ENCODE assay signal across 14 mouse cellular contexts in genomic region chrX:53599993-53600392, GRCm38 (mm10). TPM values are rescaled to one million over a fixed set of nuclear protein-coding genes. Genes with fewer than 3 reads are reported as not detected.
DNase-seq lines count a peak whose midpoint lies in the region; ATAC-seq and TF ChIP-seq lines count a peak whose summit lies in the region.
"Not testable (repeated sequence)": the region's sequence is repeated elsewhere in the genome, so short reads cannot be mapped to it uniquely, and the experiment has no call there.
"Had no signal": no experiment of that assay in that cellular context is flagged by ENCODE, and none has a peak within 500 bp of the region (broad histone marks: within the 10 kb centered on the region; RNA-seq: fewer than 3 reads in every experiment).

No protein-coding gene starts in this region.

- not testable (repeated sequence) for H3K9me3 ChIP-seq in liver, postnatal 0 days (ENCODE audit: low read length)

- not testable (repeated sequence) for H3K4me1 ChIP-seq in liver, postnatal 0 days (ENCODE audit: insufficient read depth)

- H3K27me3 ChIP-seq in liver, postnatal 0 days (ENCODE audit: insufficient read depth, low read length) = not testable (repeated sequence)

- not testable (repeated sequence) for H3K9ac ChIP-seq in liver, postnatal 0 days (replicated peaks)

- not testable (repeated sequence) for H3K4me2 ChIP-seq in liver, postnatal 0 days (ENCODE audit: low read depth, low read length)

- not testable (repeated sequence) for H3K4me3 ChIP-seq in liver, postnatal 0 days (ENCODE audit: low read depth, low read length)

- not testable (repeated sequence) for H3K27ac ChIP-seq in liver, postnatal 0 days (ENCODE audit: low read depth)

- not testable (repeated sequence) for H3K36me3 ChIP-seq in liver, postnatal 0 days (replicated peaks; ENCODE audit: insufficient read depth, low read length)

- TF ChIP-seq CTCF in liver, postnatal 0 days (IDR thresholded peaks at IDR 0.05; ENCODE audit: low read depth) = peak; percentile 52

- WGBS in liver, postnatal 0 days (ENCODE audit: insufficient replicate concordance) = 50% methylated on average over 2 of the region's 2 CpGs

- not testable (repeated sequence) for TF ChIP-seq EP300 in liver, postnatal 0 days (IDR thresholded peaks at IDR 0.05; ENCODE audit: low read depth)

- ATAC-seq in liver, postnatal 0 days = not testable (repeated sequence)

- intact Hi-C loops in heart, postnatal 36 days (cut with DNase I) = not testable (repeated sequence)

- DNase-seq in CD4-positive, CD25-positive, alpha-beta regulatory T cell, adult 2 months (ENCODE audit: low read depth, low spot score) = peak; percentile 0
- DNase-seq in cerebellum, adult 11 months = peak; percentile 37
- peak; percentile 47 to 58 for DNase-seq in frontal cortex, postnatal 25 days (ENCODE audit: low spot score in 2 of 2)
- peak; percentile 48 to 69 for DNase-seq in heart, postnatal 36 days
- peak; percentile 14 to 79 for DNase-seq in layer of hippocampus, adult 18-20 months (ENCODE audit: low spot score in 2 of 2)
- not testable (repeated sequence) for DNase-seq in liver, postnatal 0 days
- peak; percentile 31 for DNase-seq in ovary, postnatal 36 days (ENCODE audit: low spot score)
- peak; percentile 19 to 40 for DNase-seq in thymus, postnatal 10 days (ENCODE audit: low spot score in 2 of 2)

RNA-seq across cellular contexts. Expression of gene Rtl8c, which starts 7.8 kb away (rescaled TPM):
- 10 to 100 TPM; 19.6 to 22.3 TPM for total RNA-seq in heart, postnatal 36 days (2021)
- total RNA-seq in layer of hippocampus, adult 18-20 months (2021) = 100 to 1,000 TPM; 202 to 226 TPM
- polyA plus RNA-seq in liver, postnatal 0 days (2015; fragmentation: Nextera tagmentation; extraction: Ambion mirVana) = 3.7 and 4.1 TPM in 2 replicates
- polyA plus RNA-seq: erythroblast, embryonic 14.5 days had no signal

RNA-seq across cellular contexts. Expression of gene Gm14597, which starts 8.8 kb away (rescaled TPM):
- total RNA-seq in heart, postnatal 36 days (2021) = not detected
- total RNA-seq in layer of hippocampus, adult 18-20 months (2021) = not detected
- not detected in 2 replicates for polyA plus RNA-seq in liver, postnatal 0 days (2015; fragmentation: Nextera tagmentation; extraction: Ambion mirVana)
- polyA plus RNA-seq: erythroblast, embryonic 14.5 days; gonadal fat pad, adult 2 months; hindbrain, embryonic 15.5 days; limb, embryonic 10.5 days; macrophage; small intestine, adult 2 months had no signal

RNA-seq across cellular contexts. Expression of gene Rtl8a, which starts 43.5 kb away (rescaled TPM):
- total RNA-seq in heart, postnatal 36 days (2021) = 100 to 1,000 TPM; 138 to 140 TPM
- total RNA-seq in layer of hippocampus, adult 18-20 months (2021) = 100 to 1,000 TPM; 208 to 284 TPM
- polyA plus RNA-seq in liver, postnatal 0 days (2015; fragmentation: Nextera tagmentation; extraction: Ambion mirVana) = 9.1 and 9.4 TPM in 2 replicates

Comparison
In these comparisons a context has a peak if more than half of its experiments do, and no peak if none do; other contexts are left out.
1. RNA of gene Rtl8c, which starts 7.8 kb away (total RNA-seq): 202 to 226 TPM in layer of hippocampus, adult 18-20 months; 19.6 to 22.3 TPM in heart, postnatal 36 days; every median in the first group is over 4 times any median in the second.